Mouse (Mus musculus) CD8-positive naive resting alpha-beta T cell, adult 2 months (primary cell): ENCODE measurements around the gene Morn1.

Experiments used
- DNase-seq, 2 experiments: peaks; one replicate each; pipeline ENCODE4 v3.0.0; 2022; ENCODE audit warnings: low read depth in 2 of 2, low spot score in 2 of 2

The Morn1 gene

DNA sequence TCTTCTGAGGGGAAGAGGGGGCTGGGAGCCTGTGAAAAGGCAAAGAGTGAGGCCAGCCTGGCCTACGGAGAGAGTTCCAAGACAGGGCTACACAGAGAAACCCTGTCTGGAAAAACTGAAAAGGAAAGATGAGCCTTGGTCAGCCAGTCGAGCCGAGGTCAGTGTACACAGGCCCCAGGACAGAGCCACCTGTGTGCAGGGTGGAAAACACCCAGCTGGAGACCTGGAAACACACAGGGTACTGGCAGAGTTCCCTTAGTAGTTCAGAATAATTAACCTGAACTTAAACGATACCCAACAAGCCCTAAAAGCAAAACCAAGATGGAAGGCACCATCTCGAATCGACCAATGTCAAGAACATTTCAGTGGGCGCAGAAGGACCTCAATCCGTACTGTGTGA is 52.1 kb downstream of the Morn1 start:
- no peak for DNase-seq

DNA sequence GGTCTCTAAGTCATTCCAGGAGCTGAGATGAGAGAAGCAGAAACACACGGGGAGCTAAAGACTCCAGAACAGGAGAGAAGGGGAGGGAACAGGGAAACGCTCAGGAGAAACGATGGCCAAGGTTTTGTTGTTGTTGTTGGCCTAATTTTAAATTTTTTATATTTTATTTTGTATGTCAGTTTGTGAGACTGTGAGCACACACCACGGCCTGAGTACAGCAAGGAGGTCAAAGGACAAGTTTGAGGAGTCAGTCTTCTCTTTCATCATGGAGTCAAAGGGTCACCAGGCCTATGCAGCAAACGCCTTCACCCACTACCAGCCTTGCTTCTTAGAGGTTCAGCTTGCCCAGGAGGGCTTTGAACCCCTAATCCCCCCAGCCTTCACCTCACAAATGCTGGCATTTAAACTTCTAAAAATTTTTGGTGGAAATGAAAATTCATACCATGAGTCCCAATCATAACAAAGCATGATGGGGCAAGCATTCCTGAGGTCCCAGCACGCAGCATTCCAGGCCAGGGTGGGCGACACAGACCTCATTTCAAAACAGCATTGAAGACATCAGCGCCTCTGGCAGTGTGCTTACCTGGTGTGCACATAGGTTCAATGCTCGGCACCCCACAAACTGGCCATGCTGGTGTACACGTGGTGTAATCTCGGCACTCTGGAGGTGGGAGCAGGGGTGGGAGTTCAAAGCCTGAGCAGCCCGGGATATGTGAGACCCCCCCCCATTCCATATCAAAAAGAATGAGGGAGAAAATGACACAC is 53.1 kb downstream of the Morn1 start:
- DNase-seq: no peak

DNA sequence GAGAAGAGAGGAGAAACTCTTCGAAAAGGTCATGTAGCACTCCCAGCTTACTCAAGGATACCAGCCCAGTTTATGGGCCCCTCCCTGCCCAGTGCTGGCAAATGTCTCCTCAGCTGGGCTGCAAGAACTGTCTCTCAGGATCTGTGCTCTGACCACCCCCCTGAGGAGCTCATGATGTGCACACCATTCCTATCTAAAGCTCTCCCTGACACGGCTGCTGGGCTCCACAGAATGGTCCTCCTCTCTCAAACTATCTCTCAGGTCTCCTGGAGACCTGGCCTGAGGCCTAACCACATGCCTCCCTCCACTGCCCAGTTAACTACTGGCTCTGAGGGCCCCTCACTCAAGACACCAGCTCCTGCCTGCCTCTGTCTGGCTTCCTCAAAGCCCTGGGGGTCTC is 53.8 kb downstream of the Morn1 start:
- no peak for DNase-seq

GRCm38 (mm10) chr4:155140795-155141265 is 54.5 kb downstream of the Morn1 start:
- DNase-seq: no peak

- DNase-seq: no peak
These were observed 56.5 kb downstream of the Morn1 start for GRCm38 (mm10) chr4:155142836-155143235.

DNA sequence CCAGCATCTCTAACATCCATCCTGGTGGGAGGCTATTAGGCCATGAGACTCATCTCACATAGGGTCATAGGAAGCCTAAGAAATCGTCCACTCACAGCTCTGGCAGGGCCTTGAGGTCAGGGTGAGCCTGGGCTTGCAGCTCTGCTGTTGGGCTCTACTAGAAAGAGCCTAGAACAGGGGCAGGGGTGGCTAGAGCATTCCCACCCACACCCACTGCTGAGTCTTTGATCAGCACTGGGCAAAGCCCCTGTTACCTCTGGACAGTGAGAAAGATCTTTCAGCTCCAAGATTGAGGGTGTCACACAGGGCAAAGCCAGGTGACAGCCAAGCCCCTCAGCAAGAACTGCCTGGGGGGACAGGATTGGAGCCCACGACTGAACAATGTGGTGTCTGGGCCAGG is 57.0 kb downstream of the Morn1 start:
- DNase-seq: no peak

GRCm38 (mm10) chr4:155143871-155144502 is 57.6 kb downstream of the Morn1 start:
- DNase-seq: no peak

GRCm38 (mm10) chr4:155144548-155145180 is 58.3 kb downstream of the Morn1 start:
- no peak for DNase-seq

DNA sequence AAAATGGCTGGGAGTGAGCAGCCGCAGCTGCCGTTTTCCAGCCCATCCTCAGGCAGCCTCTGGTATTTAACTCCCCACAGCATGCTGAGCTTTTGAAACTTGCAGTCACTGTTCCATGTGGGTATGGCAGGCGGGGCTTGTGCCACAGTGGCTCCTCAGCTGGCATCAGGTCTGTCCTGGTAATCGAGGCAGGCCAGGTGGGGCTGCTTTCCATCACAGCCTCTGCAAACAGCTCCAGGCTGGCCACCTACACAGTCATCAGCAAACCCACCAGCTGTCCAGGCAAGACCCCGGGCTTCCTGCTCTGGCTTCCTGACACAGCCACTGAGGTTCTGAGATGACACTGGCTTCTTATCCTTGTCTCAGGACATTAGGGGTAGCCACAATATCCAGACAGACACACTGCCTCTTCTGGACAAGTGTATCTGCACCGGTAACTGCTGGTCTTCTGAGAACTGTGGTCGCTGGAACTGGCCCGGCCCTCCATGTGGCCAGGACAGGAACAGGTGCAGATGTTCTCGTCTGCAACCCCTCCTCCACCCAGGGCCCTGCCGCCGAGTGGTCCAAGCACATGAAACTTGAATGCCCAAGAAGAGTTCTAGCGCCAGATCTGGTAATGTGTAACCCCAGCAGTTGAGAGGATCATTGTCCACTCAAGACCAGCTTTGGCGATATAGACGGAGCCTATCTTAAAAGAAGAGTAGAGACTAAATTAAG is 59.9 kb downstream of the Morn1 start:
- DNase-seq: no peak

DNA sequence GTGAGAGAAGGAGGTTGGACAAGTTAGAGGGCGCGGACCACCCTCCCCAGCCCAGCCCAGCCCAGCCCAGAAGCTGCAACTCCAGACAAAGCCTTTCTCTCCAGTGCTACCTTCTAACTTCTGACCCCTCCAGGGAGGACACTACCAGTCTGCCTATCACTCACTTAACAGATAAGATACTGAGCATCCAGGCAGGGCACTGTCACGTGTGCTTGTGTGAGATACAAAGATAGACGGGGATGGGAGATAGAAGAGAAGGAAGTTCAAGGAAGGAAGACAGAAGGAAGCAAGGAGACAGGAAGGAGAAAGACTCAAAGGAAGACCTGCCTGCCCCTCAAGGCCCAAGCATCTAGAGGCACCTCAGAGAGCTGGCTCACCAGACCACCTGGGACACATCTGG is 62.1 kb downstream of the Morn1 start:
- no peak for DNase-seq

DNA sequence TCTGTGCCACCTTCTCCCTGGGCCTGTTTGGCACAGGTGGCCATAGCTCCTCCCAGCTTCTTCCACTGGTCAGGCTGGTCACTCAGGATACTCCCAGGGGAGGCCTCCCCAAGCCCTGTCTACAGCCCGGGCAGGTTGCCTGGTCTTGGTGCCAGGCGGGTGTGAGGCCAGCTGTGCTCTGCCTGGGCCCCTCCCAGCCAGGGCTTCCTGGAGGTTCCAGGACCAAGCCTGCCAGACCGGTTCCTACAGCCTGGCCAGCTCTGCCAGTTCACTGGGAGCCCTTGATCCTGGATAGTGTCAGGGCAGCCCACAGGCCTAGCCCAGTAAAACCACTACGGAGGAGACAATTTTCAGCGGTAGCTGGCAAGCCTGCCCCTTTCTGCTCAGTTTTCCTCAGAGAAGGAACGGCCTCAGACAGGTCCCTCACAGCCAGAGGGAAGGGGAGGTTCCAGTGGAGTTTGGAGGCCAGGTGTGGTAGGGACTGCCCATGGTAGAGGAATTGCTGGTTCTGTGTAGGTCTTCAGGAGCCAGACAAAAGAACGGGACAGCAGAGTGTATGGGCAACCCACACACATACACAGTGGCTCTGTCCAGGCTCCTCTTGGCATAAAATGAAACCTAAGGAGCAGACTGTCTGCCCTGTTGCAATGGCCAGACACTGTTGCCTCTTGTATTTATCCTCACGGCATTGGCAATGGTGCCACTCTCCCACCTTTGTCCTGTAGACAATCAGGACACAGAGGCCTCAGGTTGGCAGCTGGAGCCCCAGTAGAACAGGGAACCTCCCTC is 62.7 kb downstream of the Morn1 start:
- DNase-seq: no peak

DNA sequence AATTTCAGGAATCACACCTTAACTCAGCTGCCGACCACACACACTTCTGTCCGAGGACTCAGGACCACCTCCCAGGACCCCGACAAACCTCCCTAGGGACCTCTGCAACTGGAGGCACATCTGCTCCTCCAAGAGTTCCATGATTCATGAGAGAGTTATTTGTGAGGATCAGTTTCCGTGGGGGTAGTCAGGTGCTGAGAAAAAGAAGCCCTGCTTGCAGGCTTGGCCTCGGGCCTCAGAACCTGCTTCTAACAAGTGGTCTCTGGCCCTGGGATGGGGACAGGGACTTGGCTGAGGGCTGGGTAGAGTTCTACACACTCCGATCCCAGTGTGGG is 63.5 kb downstream of the Morn1 start:
- no peak for DNase-seq

- DNase-seq: peak; percentile 51 to 64
These were observed 64.1 kb downstream of the Morn1 start for GRCm38 (mm10) chr4:155150276-155151113.

- no peak for DNase-seq
These were observed 64.9 kb downstream of the Morn1 start for GRCm38 (mm10) chr4:155151221-155151788.

DNA sequence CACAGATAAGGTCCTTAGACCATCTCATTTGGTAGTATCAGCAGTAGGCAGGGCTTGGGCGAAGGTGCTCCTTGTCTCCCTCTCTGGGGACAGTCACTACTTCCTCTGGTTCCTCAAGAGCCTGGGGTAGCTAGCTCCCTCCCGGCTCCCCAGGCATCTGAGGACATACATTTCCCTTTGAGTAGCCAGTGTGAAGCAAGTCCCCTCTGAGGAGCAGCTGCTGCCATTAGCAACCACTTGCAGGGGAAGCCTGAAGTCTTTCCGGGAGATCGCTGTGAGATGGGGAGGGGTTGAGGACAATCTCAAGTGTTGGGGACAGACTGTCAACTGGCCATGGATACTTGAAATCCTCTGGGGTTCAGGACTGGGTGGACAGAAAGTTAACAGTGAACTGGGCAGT is 65.5 kb downstream of the Morn1 start:
- DNase-seq: no peak

DNA sequence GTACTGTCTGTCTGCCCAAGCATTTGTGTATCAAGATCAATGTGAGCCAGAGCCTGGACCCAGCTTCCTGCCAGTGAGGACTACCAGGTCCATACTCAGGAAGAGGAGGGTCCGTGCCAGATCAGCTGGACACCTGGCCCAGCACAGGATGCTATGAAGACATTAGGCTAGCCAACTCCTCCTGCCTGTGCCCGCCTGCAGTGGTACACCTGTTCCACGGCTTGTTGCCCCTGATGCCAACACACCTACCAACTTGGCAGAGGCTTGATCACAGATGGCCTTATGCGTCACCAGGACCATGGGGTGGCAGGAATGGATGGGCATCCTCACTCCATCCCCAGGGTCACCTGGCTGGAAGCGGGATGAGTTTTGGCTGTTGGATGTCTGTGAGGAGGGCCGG is 66.1 kb downstream of the Morn1 start:
- DNase-seq: no peak

DNA sequence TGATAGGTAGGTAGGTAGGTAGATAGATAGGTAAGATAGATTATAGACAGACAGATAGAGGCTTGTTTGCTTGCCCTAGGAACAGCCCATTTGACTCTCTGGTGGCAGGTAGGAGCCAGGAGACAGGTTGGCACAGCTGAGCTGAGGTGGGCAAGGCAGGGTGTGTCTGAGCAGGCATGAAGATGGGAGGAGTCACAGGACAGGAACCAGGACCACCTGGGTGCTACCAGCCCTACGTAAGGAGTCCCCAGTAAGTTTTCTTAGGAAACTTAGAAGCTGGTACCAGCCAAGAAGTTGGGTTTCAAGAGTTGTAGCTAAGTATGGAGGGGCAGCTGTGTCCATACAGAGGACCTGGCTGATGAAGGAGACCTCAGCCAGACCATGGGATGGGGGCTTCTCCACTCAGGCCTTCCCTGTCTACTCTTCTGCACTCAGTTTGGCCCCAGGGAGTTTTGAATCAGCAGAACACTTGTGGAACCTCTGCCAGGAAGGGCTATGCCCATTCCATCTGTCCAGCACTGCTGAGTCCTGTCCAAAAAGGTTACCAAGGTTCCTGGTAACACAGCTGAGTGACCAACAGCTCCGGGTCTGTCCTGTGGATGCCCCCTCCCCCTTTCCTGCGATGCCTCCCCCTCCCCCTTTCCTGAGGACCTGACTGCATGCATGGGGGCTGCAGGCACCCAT is 67.2 kb downstream of the Morn1 start:
- no peak for DNase-seq

DNA sequence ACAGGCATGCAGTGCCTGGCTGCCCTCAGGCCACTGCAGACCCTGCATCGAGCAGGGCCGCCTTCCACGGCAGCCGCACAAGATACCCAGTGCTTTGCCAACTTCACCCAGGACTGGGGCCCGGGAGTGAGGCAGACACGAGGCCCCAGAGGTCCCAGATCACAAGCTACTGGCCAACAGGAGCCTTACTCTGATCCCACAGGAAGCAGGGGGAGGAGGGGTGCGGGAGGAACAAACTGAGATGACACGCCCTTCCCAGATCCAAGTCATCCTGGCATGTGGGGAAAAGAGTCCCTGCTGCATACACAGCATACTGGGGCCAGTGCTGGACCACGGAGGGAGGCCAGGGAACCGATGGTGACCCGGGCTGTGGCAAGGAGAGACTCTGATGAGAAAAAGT is 68.6 kb downstream of the Morn1 start:
- DNase-seq: no peak

- no peak for DNase-seq
These were observed 70.4 kb downstream of the Morn1 start for GRCm38 (mm10) chr4:155156734-155157133.
